Mouse (Mus musculus) kidney, embryonic 16.5 days (tissue): Measurements from ENCODE around the gene Pex5. TPM values are rescaled to one million over a fixed set of nuclear protein-coding genes. Genes with fewer than 3 reads are reported as not detected.

Experiments used
- ATAC-seq: fragments of 200-750 bp; cut with Nextera tagmentation; 2 replicates; pipeline ENCODE4 v1.8.0; 2017; ENCODE audit warnings: moderate TSS enrichment; ENCODE audit not compliant: low FRiP score, low TSS enrichment
- H3K27ac ChIP-seq: fragments of 300-500 bp; sonication (generic); 2 replicates; pipeline ENCODE4 v1.5.1; 2014; ENCODE audit warnings: low read length
- H3K27me3 ChIP-seq: fragments of 300-500 bp; sonication (generic); 2 replicates; pipeline ENCODE4 v1.6.1; 2014; ENCODE audit warnings: low read length, control low read depth, mixed read lengths; ENCODE audit not compliant: insufficient read depth
- H3K36me3 ChIP-seq: fragments of 300-500 bp; sonication (generic); 2 replicates; pipeline ENCODE4 v1.6.1; 2014; ENCODE audit warnings: low read length, control low read depth, mixed read lengths; ENCODE audit not compliant: insufficient read depth
- H3K4me1 ChIP-seq: fragments of 300-500 bp; sonication (generic); 2 replicates; pipeline ENCODE4 v1.6.1; 2014; ENCODE audit warnings: low read length, control low read depth, mixed read lengths; ENCODE audit not compliant: insufficient read depth
- H3K4me2 ChIP-seq: fragments of 300-500 bp; sonication (generic); replicated peaks from 2 replicates; pipeline ENCODE4 v1.6.1; 2014; ENCODE audit warnings: low read depth, low read length
- H3K4me3 ChIP-seq: fragments of 300-500 bp; sonication (generic); 2 replicates; pipeline ENCODE4 v1.5.1; 2014; ENCODE audit warnings: mild to moderate bottlenecking, low read length
- H3K9ac ChIP-seq: fragments of 300-500 bp; sonication (generic); replicated peaks from 2 replicates; pipeline ENCODE4 v1.6.1; 2014; ENCODE audit warnings: low read length
- H3K9me3 ChIP-seq: fragments of 300-500 bp; sonication (generic); 2 replicates; pipeline ENCODE4 v1.6.1; 2016; ENCODE audit warnings: low read length, control low read depth
- WGBS: fragments of 180-500 bp; shearing (Covaris S2); extraction: QIAGEN DNeasy Blood & Tissue Kit; methylation state at CpG from one replicate; pipeline ENCODE4 v1.1.7; 2014; 5-methylcytosine and 5-hydroxymethylcytosine counted together
- polyA plus RNA-seq: library from polyadenylated mRNA; unstranded; fragments of >200 nt; fragmentation: Nextera tagmentation; extraction: Ambion mirVana; gene quantifications from 2 replicates; pipeline ENCODE4 v1.2.1, GENCODE M21; 2015

Pex5 gene
- polyA plus RNA-seq, 1 experiment from 2014 or later = 56.1 TPM

DNA sequence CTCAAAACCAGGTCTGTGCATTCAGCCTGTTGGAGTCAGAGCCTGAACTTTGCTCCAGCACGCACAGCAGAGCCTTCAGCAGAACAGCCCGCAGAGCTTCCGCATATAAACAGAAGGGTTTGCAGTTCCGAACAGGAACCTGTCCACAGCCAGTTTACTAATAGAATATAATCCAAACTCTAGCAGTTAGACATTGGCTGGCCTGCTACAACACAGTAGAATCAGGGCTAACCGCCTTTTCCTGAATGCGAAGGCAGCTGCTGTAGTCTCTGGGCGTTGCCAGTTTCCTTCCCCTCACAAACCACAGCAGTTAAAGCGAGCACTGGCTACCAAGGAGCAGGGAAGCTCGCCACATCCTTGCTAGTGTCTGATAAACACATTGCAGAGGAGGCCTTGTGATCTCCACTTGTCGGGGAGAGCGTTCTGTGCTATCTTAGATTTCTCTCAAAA lies 39.4 kb downstream of the Pex5 start:
- no peak overlapping the region for H3K27ac ChIP-seq
- WGBS = 78% methylated on average over 11 of the region's 11 CpGs
- ATAC-seq = no peak

GRCm38 (mm10) chr6:124374683-124375082 lies 40.2 kb downstream of the Pex5 start:
- ATAC-seq = no peak
- H3K36me3 ChIP-seq = no peaks in the 10 kb centered on the region
- WGBS = 77% methylated on average over 4 of the region's 4 CpGs
- no peak overlapping the region for H3K4me2 ChIP-seq
- no peaks in the 10 kb centered on the region for H3K4me1 ChIP-seq
- no peaks in the 10 kb centered on the region for H3K27me3 ChIP-seq
- no peak overlapping the region for H3K27ac ChIP-seq
- no peak overlapping the region for H3K4me3 ChIP-seq
- H3K9me3 ChIP-seq = no peaks in the 10 kb centered on the region
- no peak overlapping the region for H3K9ac ChIP-seq

More for the DNA sequence above, 39.4 kb downstream of the Pex5 start:
- no peaks in the 10 kb centered on the region for H3K36me3 ChIP-seq
- no peaks in the 10 kb centered on the region for H3K9me3 ChIP-seq
- H3K27me3 ChIP-seq = no peaks in the 10 kb centered on the region
- H3K9ac ChIP-seq = no peak overlapping the region
- no peak overlapping the region for H3K4me3 ChIP-seq
- H3K4me2 ChIP-seq = no peak overlapping the region
- H3K4me1 ChIP-seq = no peaks in the 10 kb centered on the region

DNA sequence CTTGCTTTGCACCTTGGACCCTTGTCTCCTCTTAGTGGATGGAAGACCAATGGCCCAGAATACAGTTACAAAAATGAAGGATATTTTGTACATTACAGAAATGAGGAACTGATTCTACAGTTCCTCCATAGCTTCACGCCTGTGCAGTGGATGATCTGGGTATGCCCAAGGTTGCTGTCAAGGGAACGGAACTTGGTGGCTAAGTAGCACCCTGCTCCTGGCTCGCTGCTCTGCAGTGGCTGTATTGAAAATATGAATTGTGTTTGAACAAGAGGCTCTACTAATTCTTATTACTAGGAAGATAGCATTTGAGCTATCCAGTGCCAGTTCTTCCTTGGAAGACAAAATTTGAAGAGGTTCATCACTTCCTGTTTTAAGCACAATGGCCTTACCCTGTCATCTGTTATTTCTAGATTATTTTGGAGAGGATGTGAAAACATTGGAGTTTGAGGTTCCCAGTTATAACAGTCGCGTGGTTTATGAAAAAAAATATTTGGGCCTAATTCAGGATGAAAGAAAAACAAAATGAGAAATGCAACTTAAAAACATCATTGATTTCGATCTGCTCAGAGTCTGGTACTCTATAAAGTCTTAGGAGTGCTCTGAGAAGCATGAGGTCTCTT lies 41.2 kb downstream of the Pex5 start:
- ATAC-seq = no peak
- Histone ChIP-seq H3K4me1 (no peaks in the 10 kb centered on the region), H3K4me2 (no peak overlapping the region), H3K27ac (no peak overlapping the region), H3K9ac (no peak overlapping the region), H3K4me3 (no peak overlapping the region), H3K27me3 (no peaks in the 10 kb centered on the region), H3K9me3 (no peaks in the 10 kb centered on the region), H3K36me3 (no peaks in the 10 kb centered on the region)
- WGBS = 87% methylated on average over 6 of the region's 6 CpGs

DNA sequence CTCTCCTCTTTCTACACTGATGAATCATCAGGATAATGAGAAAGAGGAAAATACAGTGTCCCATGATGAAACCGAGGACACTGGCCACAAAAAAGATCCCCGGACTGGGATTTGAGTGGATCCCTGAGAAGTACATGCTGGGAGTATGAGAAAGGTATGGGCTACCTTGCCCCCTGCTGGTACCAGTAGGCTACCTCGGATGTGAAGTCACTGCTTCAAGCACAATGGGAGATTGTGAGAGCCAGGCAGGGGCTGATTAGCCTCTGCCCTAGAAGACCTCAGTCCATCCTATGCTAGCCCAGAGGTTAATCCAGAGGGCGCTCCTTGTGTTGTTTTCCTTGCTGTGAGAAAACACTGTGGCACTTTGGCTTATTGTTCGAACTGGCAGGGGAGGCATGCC lies 50.5 kb downstream of the Pex5 start:
- H3K9ac ChIP-seq = no peak overlapping the region
- no peak overlapping the region for H3K4me2 ChIP-seq
- H3K9me3 ChIP-seq = no peaks in the 10 kb centered on the region
- no peak overlapping the region for H3K4me3 ChIP-seq
- H3K36me3 ChIP-seq = no peaks in the 10 kb centered on the region
- H3K27me3 ChIP-seq = no peaks in the 10 kb centered on the region
- ATAC-seq = no peak
- H3K4me1 ChIP-seq = no peaks in the 10 kb centered on the region
- H3K27ac ChIP-seq = no peak overlapping the region
- 64% methylated on average over 5 of the region's 5 CpGs for WGBS

- Histone ChIP-seq H3K27me3 (no peaks in the 10 kb centered on the region), H3K9ac (no peak overlapping the region), H3K4me1 (no peaks in the 10 kb centered on the region), H3K36me3 (no peaks in the 10 kb centered on the region), H3K9me3 (no peaks in the 10 kb centered on the region), H3K27ac (no peak overlapping the region), H3K4me3 (no peak overlapping the region), H3K4me2 (no peak overlapping the region)
- no peak for ATAC-seq
- 50% methylated on average over 6 of the region's 6 CpGs for WGBS
Measured at GRCm38 (mm10) chr6:124360549-124360948, 54.3 kb downstream of the Pex5 start.

GRCm38 (mm10) chr6:124358953-124359352 lies 55.9 kb downstream of the Pex5 start:
- Histone ChIP-seq H3K9me3 (no peaks in the 10 kb centered on the region), H3K27me3 (no peaks in the 10 kb centered on the region), H3K27ac (no peak overlapping the region), H3K4me2 (no peak overlapping the region), H3K4me1 (no peaks in the 10 kb centered on the region), H3K36me3 (no peaks in the 10 kb centered on the region), H3K9ac (no peak overlapping the region), H3K4me3 (no peak overlapping the region)
- no peak for ATAC-seq
- WGBS = 81% methylated on average over 6 of the region's 6 CpGs

GRCm38 (mm10) chr6:124353246-124353645 lies 61.6 kb downstream of the Pex5 start:
- WGBS = 90% methylated on average over 2 of the region's 2 CpGs
- H3K9ac ChIP-seq = no peak overlapping the region
- no peak overlapping the region for H3K27ac ChIP-seq
- H3K4me2 ChIP-seq = no peak overlapping the region
- no peak overlapping the region for H3K4me3 ChIP-seq
- H3K4me1 ChIP-seq = no peaks in the 10 kb centered on the region
- no peaks in the 10 kb centered on the region for H3K27me3 ChIP-seq
- H3K9me3 ChIP-seq = no peaks in the 10 kb centered on the region; the same call in 1 of the 2 replicates
- ATAC-seq = no peak
- no peaks in the 10 kb centered on the region for H3K36me3 ChIP-seq

Other genes with a start within 250 kb of the Pex5 start
- gene Vmn2r27, start 183.2 kb downstream of the Pex5 start, polyA plus RNA-seq = not detected in 2 replicates
- 0.61 and 0.68 TPM in 2 replicates for gene Cd163, start 110.4 kb downstream of the Pex5 start, polyA plus RNA-seq
- 5.8 and 6.6 TPM in 2 replicates for gene Clstn3, start 49.7 kb upstream of the Pex5 start, polyA plus RNA-seq
- gene C1rl, start 78.0 kb upstream of the Pex5 start, polyA plus RNA-seq = 1.8 and 2.2 TPM in 2 replicates
- gene C1ra, start 97.3 kb upstream of the Pex5 start, polyA plus RNA-seq = 11.7 and 13.9 TPM in 2 replicates
- 28.6 and 29.0 TPM in 2 replicates for gene C1s1, start 127.3 kb upstream of the Pex5 start, polyA plus RNA-seq
- gene C1rb, start 155.2 kb upstream of the Pex5 start, polyA plus RNA-seq = not detected in 2 replicates
- 0.09 and 0.12 TPM in 2 replicates for gene C1s2, start 221.0 kb upstream of the Pex5 start, polyA plus RNA-seq
- 88.6 and 97.2 TPM in 2 replicates for gene Lpcat3, start 248.0 kb upstream of the Pex5 start, polyA plus RNA-seq